ENCODE assay signal across 8 mouse cellular contexts in the genomic region with DNA sequence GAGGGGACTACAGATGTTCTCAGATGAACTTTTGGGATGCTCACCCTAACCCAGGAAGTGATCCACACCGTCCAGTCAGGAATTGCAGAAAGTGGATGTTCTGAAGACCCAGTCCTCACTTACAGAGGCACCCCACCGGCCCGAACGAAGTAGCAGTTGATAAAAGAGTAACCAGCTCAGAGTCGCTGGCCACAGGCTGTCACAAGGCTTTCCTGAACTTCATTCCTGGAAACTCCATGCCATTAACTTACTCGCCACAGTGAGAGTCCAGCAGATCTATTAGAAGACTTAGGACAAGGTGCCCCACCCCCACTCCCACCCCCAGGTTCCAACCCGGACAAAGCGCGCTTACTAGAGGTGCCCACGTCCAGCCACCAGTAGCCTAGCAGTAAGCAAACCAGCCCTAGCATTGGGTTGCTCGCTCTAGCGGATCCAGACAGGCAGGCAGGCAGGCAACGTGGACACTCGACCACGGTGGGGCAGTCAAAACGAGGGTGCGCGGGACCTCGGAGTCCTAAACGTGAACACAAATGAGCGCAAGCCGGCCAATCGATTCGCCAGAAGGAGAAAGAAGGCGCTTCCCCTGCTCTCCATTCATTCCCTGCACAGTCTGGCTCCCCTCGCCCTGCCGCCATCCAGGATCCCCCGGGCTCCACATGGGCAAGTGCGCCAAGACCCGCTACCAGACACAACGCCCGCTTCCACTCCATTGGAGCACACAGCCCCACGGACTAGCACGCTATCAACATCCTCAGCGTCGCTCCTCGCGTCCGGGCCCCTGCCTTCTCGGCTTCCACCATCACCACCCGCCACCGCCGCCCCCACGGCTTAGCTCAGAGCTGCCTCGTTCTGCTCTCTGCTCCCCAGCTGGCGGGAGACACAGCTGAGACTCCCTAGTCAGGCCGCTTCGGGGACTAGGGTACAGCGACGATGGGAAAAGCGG. TPM values are rescaled to one million over a fixed set of nuclear protein-coding genes. Genes with fewer than 3 reads are reported as not detected.
DNase-seq lines count a peak whose midpoint lies in the region; ATAC-seq lines count a peak whose summit lies in the region.

No protein-coding gene starts in this region.

- peaks cover 41% of the 10 kb centered on the region for H3K27me3 ChIP-seq in forebrain, embryonic 10.5 days (ENCODE audit: poor library complexity, severe bottlenecking)
- H3K27me3 ChIP-seq in heart, embryonic 15.5 days = 0 out of 2 replicates have a peak, but pooled peaks cover 4% of the 10 kb centered on the region
- peaks cover 49% of the 10 kb centered on the region for H3K27me3 ChIP-seq in liver, embryonic 15.5 days
- H3K27me3 ChIP-seq in neural tube, embryonic 11.5 days (ENCODE audit: control insufficient read depth, insufficient read depth, low read length) = no peaks in the 10 kb centered on the region
- no peaks in the 10 kb centered on the region for H3K27me3 ChIP-seq in stomach, embryonic 16.5 days (ENCODE audit: control insufficient read depth, insufficient read depth, low read length)

- WGBS in forebrain, embryonic 10.5 days = 2% methylated on average over 51 of the region's 51 CpGs
- under 1% methylated on average over 51 of the region's 51 CpGs for WGBS in heart, embryonic 15.5 days
- 2% methylated on average over 51 of the region's 51 CpGs for WGBS in liver, embryonic 15.5 days (ENCODE audit: insufficient replicate concordance)
- WGBS in neural tube, embryonic 11.5 days = 1% methylated on average over 45 of the region's 51 CpGs
- 2% methylated on average over 51 of the region's 51 CpGs for WGBS in stomach, embryonic 16.5 days

- no peaks in the 10 kb centered on the region for H3K36me3 ChIP-seq in forebrain, embryonic 10.5 days (replicated peaks)
- H3K36me3 ChIP-seq in heart, embryonic 15.5 days = no peaks in the 10 kb centered on the region
- H3K36me3 ChIP-seq in liver, embryonic 15.5 days (replicated peaks) = no peaks in the 10 kb centered on the region
- H3K36me3 ChIP-seq in neural tube, embryonic 11.5 days (ENCODE audit: control insufficient read depth, insufficient read depth, low read length) = no peaks in the 10 kb centered on the region
- no peaks in the 10 kb centered on the region for H3K36me3 ChIP-seq in stomach, embryonic 16.5 days (ENCODE audit: control insufficient read depth, insufficient read depth, low read length)

- H3K27ac ChIP-seq in brown adipose tissue, adult 24 weeks (replicated peaks; ENCODE audit: low read depth, low read length) = peak overlapping the region; percentile 83
- H3K27ac ChIP-seq in forebrain, embryonic 10.5 days = peak overlapping the region; percentile 92
- H3K27ac ChIP-seq in heart, embryonic 15.5 days = peak overlapping the region; percentile 76; the same call in 1 of the 2 replicates
- no peak overlapping the region; the same call in 1 of the 2 replicates for H3K27ac ChIP-seq in liver, embryonic 15.5 days (replicated peaks)
- peak overlapping the region; percentile 94 for H3K27ac ChIP-seq in neural tube, embryonic 11.5 days (ENCODE audit: low read depth, low read length)
- peak overlapping the region; percentile 96 for H3K27ac ChIP-seq in stomach, embryonic 16.5 days (ENCODE audit: low read length)

- no peaks in the 10 kb centered on the region for H3K9me3 ChIP-seq in forebrain, embryonic 10.5 days
- no peaks in the 10 kb centered on the region for H3K9me3 ChIP-seq in heart, embryonic 15.5 days (replicated peaks)
- H3K9me3 ChIP-seq in liver, embryonic 15.5 days (replicated peaks) = no peaks in the 10 kb centered on the region
- H3K9me3 ChIP-seq in neural tube, embryonic 11.5 days (ENCODE audit: control insufficient read depth, low read length) = no peaks in the 10 kb centered on the region
- no peaks in the 10 kb centered on the region for H3K9me3 ChIP-seq in stomach, embryonic 16.5 days (replicated peaks; ENCODE audit: control insufficient read depth, low read length)

- peak overlapping the region; percentile 97 for H3K4me2 ChIP-seq in heart, embryonic 15.5 days
- H3K4me2 ChIP-seq in liver, embryonic 15.5 days = peak overlapping the region; percentile 81
- peak overlapping the region; percentile 93 for H3K4me2 ChIP-seq in neural tube, embryonic 11.5 days (ENCODE audit: low read depth)
- H3K4me2 ChIP-seq in stomach, embryonic 16.5 days (ENCODE audit: low read depth, low read length) = peak overlapping the region; percentile 87

- H3K9ac ChIP-seq in heart, embryonic 15.5 days = peak overlapping the region; percentile 74
- H3K9ac ChIP-seq in liver, embryonic 15.5 days = peak overlapping the region; percentile 55
- H3K9ac ChIP-seq in neural tube, embryonic 11.5 days (ENCODE audit: low read length) = peak overlapping the region; percentile 91
- peak overlapping the region; percentile 92 for H3K9ac ChIP-seq in stomach, embryonic 16.5 days (ENCODE audit: low read length)

- peaks cover 34% of the 10 kb centered on the region for H3K4me1 ChIP-seq in brown adipose tissue, adult 24 weeks (ENCODE audit: control insufficient read depth, insufficient read depth, insufficient read length, low read length)
- H3K4me1 ChIP-seq in forebrain, embryonic 10.5 days = peaks cover 43% of the 10 kb centered on the region
- H3K4me1 ChIP-seq in heart, embryonic 15.5 days (replicated peaks) = peaks cover 19% of the 10 kb centered on the region
- H3K4me1 ChIP-seq in liver, embryonic 15.5 days (replicated peaks) = peaks cover 29% of the 10 kb centered on the region
- peaks cover 22% of the 10 kb centered on the region for H3K4me1 ChIP-seq in neural tube, embryonic 11.5 days (ENCODE audit: control insufficient read depth, insufficient read depth, low read length)
- peaks cover 42% of the 10 kb centered on the region for H3K4me1 ChIP-seq in stomach, embryonic 16.5 days (ENCODE audit: control insufficient read depth, insufficient read depth, low read length)

- peak overlapping the region; percentile 84 for H3K4me3 ChIP-seq in brown adipose tissue, adult 24 weeks (ENCODE audit: insufficient read depth, low read depth, low read length)
- H3K4me3 ChIP-seq in forebrain, embryonic 10.5 days = peak overlapping the region; percentile 77
- H3K4me3 ChIP-seq in heart, embryonic 15.5 days = peak overlapping the region; percentile 83
- peak overlapping the region; percentile 63 for H3K4me3 ChIP-seq in liver, embryonic 15.5 days (replicated peaks)
- peak overlapping the region; percentile 90 for H3K4me3 ChIP-seq in neural tube, embryonic 11.5 days (ENCODE audit: low read depth, low read length)
- peak overlapping the region; percentile 82 for H3K4me3 ChIP-seq in stomach, embryonic 16.5 days (replicated peaks; ENCODE audit: low read length)

- ATAC-seq in CD4-positive, CD25-positive, alpha-beta regulatory T cell, adult 4 months = peak; percentile 50
- ATAC-seq in heart, embryonic 15.5 days (replicated peaks; ENCODE audit: insufficient number of reproducible peaks, insufficient read depth, low FRiP score, low read depth) = peak; percentile 55
- peak; percentile 27; the same call in 1 of the 2 replicates for ATAC-seq in liver, embryonic 15.5 days (ENCODE audit: insufficient read depth)
- ATAC-seq in neural tube, embryonic 11.5 days (ENCODE audit: insufficient read depth, low FRiP score, low TSS enrichment) = peak; percentile 64
- peak; percentile 55 for ATAC-seq in stomach, embryonic 16.5 days (ENCODE audit: insufficient read depth, low FRiP score)

- peak; percentile 87 for DNase-seq in forebrain, embryonic 10.5 days (ENCODE audit: extremely low spot score, low spot score)
- DNase-seq in kidney, postnatal 14 days = peak; percentile 86
- DNase-seq in neural tube, embryonic 11.5 days (ENCODE audit: low spot score) = peak; percentile 90

RNA-seq across cellular contexts. Expression of gene Chst15, which starts 1.6 kb away (rescaled TPM):
- polyA plus RNA-seq in CD4-positive, CD25-positive, alpha-beta regulatory T cell, adult 4 months (2017; shearing (Covaris generic)) = 1 to 10 TPM; 6.0 to 9.2 TPM
- 14.7 and 16.0 TPM in 2 replicates for polyA plus RNA-seq in brown adipose tissue, adult 24 weeks (2012; ENCODE audit: insufficient read depth, insufficient read length, missing spikeins)
- 9.2 and 9.7 TPM in 2 replicates for polyA plus RNA-seq in forebrain, embryonic 10.5 days (2016; fragmentation: Nextera tagmentation; extraction: Ambion mirVana)
- polyA plus RNA-seq in heart, embryonic 15.5 days (2015; fragmentation: Nextera tagmentation; extraction: Ambion mirVana) = 4.4 and 6.8 TPM in 2 replicates
- 4.5 and 5.6 TPM in 2 replicates for polyA plus RNA-seq in liver, embryonic 15.5 days (2015; fragmentation: Nextera tagmentation; extraction: Ambion mirVana)
- 29.8 and 31.3 TPM in 2 replicates for polyA plus RNA-seq in neural tube, embryonic 11.5 days (2014; fragmentation: Nextera tagmentation; extraction: Ambion mirVana)
- 24.6 and 25.5 TPM in 2 replicates for polyA plus RNA-seq in stomach, embryonic 16.5 days (2015; fragmentation: Nextera tagmentation; extraction: Ambion mirVana)
